Mouse (Mus musculus) forebrain, embryonic 16.5 days (tissue): Measurements from ENCODE around the gene Trpc3. TPM values are rescaled to one million over a fixed set of nuclear protein-coding genes. Genes with fewer than 3 reads are reported as not detected.

Experiments used
- ATAC-seq: fragments of 200-750 bp; cut with Nextera tagmentation; 2 replicates; pipeline ENCODE4 v1.8.0; 2017; ENCODE audit warnings: mild to moderate bottlenecking, moderate library complexity
- H3K27ac ChIP-seq: fragments of 300-500 bp; sonication (generic); 2 replicates; pipeline ENCODE4 v1.5.1; 2014; ENCODE audit warnings: low read length, control low read depth
- H3K27me3 ChIP-seq: fragments of 300-500 bp; sonication (generic); replicated peaks from 2 replicates; pipeline ENCODE4 v1.6.1; 2014; ENCODE audit warnings: low read length; ENCODE audit not compliant: control insufficient read depth, insufficient read depth
- H3K36me3 ChIP-seq: fragments of 300-500 bp; sonication (generic); 2 replicates; pipeline ENCODE4 v1.6.1; 2014; ENCODE audit not compliant: control insufficient read depth, insufficient read depth
- H3K4me1 ChIP-seq: fragments of 300-500 bp; sonication (generic); replicated peaks from 2 replicates; pipeline ENCODE4 v1.6.1; 2014; ENCODE audit warnings: low read length; ENCODE audit not compliant: control insufficient read depth, insufficient read depth
- H3K4me2 ChIP-seq: fragments of 300-500 bp; sonication (generic); 2 replicates; pipeline ENCODE4 v1.6.1; 2014; ENCODE audit warnings: mild to moderate bottlenecking, low read length, control low read depth
- H3K4me3 ChIP-seq: fragments of 300-500 bp; sonication (generic); replicated peaks from 2 replicates; pipeline ENCODE4 v1.5.1; 2014; ENCODE audit warnings: mild to moderate bottlenecking, low read length, control low read depth
- H3K9ac ChIP-seq: fragments of 300-500 bp; sonication (generic); replicated peaks from 2 replicates; pipeline ENCODE4 v1.6.1; 2014; ENCODE audit warnings: low read depth, low read length, control low read depth
- H3K9me3 ChIP-seq: fragments of 300-500 bp; sonication (generic); 2 replicates; pipeline ENCODE4 v1.6.1; 2016; ENCODE audit warnings: low read length; ENCODE audit not compliant: control insufficient read depth
- WGBS: fragments of 180-500 bp; shearing (Covaris S2); extraction: QIAGEN DNeasy Blood & Tissue Kit; methylation state at CpG from one replicate; pipeline ENCODE4 v1.1.7; 2014; 5-methylcytosine and 5-hydroxymethylcytosine counted together
- polyA plus RNA-seq: library from polyadenylated mRNA; unstranded; fragments of >200 nt; fragmentation: Nextera tagmentation; extraction: Ambion mirVana; gene quantifications from 2 replicates; pipeline ENCODE4 v1.2.1, GENCODE M21; 2015

Gene Trpc3
- polyA plus RNA-seq = 2.9 and 3.6 TPM in 2 replicates

- H3K9ac ChIP-seq = peak within 1 kb of the TSS; percentile 73
- under 1% methylated on average over 84 of the region's 91 CpGs for WGBS
These were observed at the start of gene Trpc3 for GRCm38 (mm10) chr3:36689392-36690291. TSS of gene Trpc3 (minus strand) at chr3:36690167.

GRCm38 (mm10) chr3:36738071-36738470, 48.1 kb upstream of the Trpc3 start:
- Histone ChIP-seq H3K9me3 (no peaks in the 10 kb centered on the region), H3K4me3 (no peak overlapping the region), H3K27ac (no peak overlapping the region), H3K4me2 (no peak overlapping the region), H3K27me3 (no peaks in the 10 kb centered on the region), H3K4me1 (no peaks in the 10 kb centered on the region), H3K9ac (no peak overlapping the region), H3K36me3 (no peaks in the 10 kb centered on the region)
- ATAC-seq = no peak
- WGBS = 75% methylated on average over 4 of the region's 4 CpGs

More at GRCm38 (mm10) chr3:36689392-36690291, at the start of gene Trpc3:
- H3K36me3 ChIP-seq = no peaks in the 10 kb centered on the region
- no peaks in the 10 kb centered on the region for H3K9me3 ChIP-seq
- 0 out of 2 replicates have a peak, but pooled peaks cover 3% of the 10 kb centered on the region for H3K27me3 ChIP-seq
- H3K4me3 ChIP-seq = peak within 1 kb of the TSS; percentile 74
- H3K4me2 ChIP-seq = peak within 1 kb of the TSS; percentile 71
- no peak within 1 kb of the TSS for H3K27ac ChIP-seq
- peaks cover 7% of the 10 kb centered on the region; the same call in 1 of the 2 replicates for H3K4me1 ChIP-seq
- ATAC-seq = peak; percentile 96

GRCm38 (mm10) chr3:36733075-36733474, 43.1 kb upstream of the Trpc3 start:
- H3K36me3 ChIP-seq = no peaks in the 10 kb centered on the region
- no peak overlapping the region for H3K27ac ChIP-seq
- no peaks in the 10 kb centered on the region for H3K27me3 ChIP-seq
- ATAC-seq = no peak
- no peaks in the 10 kb centered on the region for H3K9me3 ChIP-seq
- no peak overlapping the region for H3K4me3 ChIP-seq
- no peak overlapping the region for H3K4me2 ChIP-seq
- WGBS = 94% methylated on average over 4 of the region's 4 CpGs
- H3K9ac ChIP-seq = no peak overlapping the region
- no peaks in the 10 kb centered on the region for H3K4me1 ChIP-seq

- H3K4me3 ChIP-seq = no peak overlapping the region
- H3K4me2 ChIP-seq = no peak overlapping the region
- no peak overlapping the region for H3K9ac ChIP-seq
- ATAC-seq = 0 out of 2 replicates have a peak, but pooled peaks have one; percentile 54
- WGBS = 43% methylated on average over 8 of the region's 8 CpGs
- H3K4me1 ChIP-seq = peaks cover 6% of the 10 kb centered on the region
- H3K9me3 ChIP-seq = no peaks in the 10 kb centered on the region
- H3K27me3 ChIP-seq = no peaks in the 10 kb centered on the region
- H3K36me3 ChIP-seq = no peaks in the 10 kb centered on the region
- H3K27ac ChIP-seq = no peak overlapping the region
These were observed 36.6 kb upstream of the Trpc3 start for GRCm38 (mm10) chr3:36726545-36726944.

GRCm38 (mm10) chr3:36721850-36722249, 31.9 kb upstream of the Trpc3 start:
- Histone ChIP-seq H3K4me3 (no peak overlapping the region), H3K9me3 (no peaks in the 10 kb centered on the region), H3K4me2 (no peak overlapping the region), H3K36me3 (no peaks in the 10 kb centered on the region), H3K4me1 (peaks cover 6% of the 10 kb centered on the region), H3K27ac (no peak overlapping the region), H3K27me3 (no peaks in the 10 kb centered on the region), H3K9ac (no peak overlapping the region)
- 59% methylated on average over 3 of the region's 3 CpGs for WGBS
- peak; percentile 69 for ATAC-seq

GRCm38 (mm10) chr3:36709521-36709920, 19.6 kb upstream of the Trpc3 start:
- WGBS = 89% methylated on average over 3 of the region's 3 CpGs
- Histone ChIP-seq H3K9me3 (no peaks in the 10 kb centered on the region), H3K4me3 (no peak overlapping the region), H3K9ac (no peak overlapping the region), H3K4me1 (no peaks in the 10 kb centered on the region), H3K4me2 (no peak overlapping the region), H3K36me3 (no peaks in the 10 kb centered on the region), H3K27me3 (no peaks in the 10 kb centered on the region), H3K27ac (no peak overlapping the region)
- ATAC-seq = no peak

GRCm38 (mm10) chr3:36690292-36690650, 304 bp upstream of the Trpc3 start:
- H3K4me3 ChIP-seq = peak overlapping the region; percentile 74
- no peaks in the 10 kb centered on the region for H3K9me3 ChIP-seq
- H3K4me2 ChIP-seq = peak overlapping the region; percentile 71
- no peaks in the 10 kb centered on the region for H3K36me3 ChIP-seq
- H3K4me1 ChIP-seq = peaks cover 7% of the 10 kb centered on the region; the same call in 1 of the 2 replicates
- H3K9ac ChIP-seq = peak overlapping the region; percentile 73; the same call in 1 of the 2 replicates
- no peak for ATAC-seq
- 0 out of 2 replicates have a peak, but pooled peaks cover 3% of the 10 kb centered on the region for H3K27me3 ChIP-seq
- H3K27ac ChIP-seq = no peak overlapping the region
- WGBS = 8% methylated on average over 7 of the region's 7 CpGs

GRCm38 (mm10) chr3:36688874-36689273, 1.1 kb downstream of the Trpc3 start:
- Histone ChIP-seq H3K9me3 (no peaks in the 10 kb centered on the region), H3K4me1 (peaks cover 7% of the 10 kb centered on the region; the same call in 1 of the 2 replicates), H3K4me3 (peak overlapping the region; percentile 74), H3K9ac (peak overlapping the region; percentile 73), H3K36me3 (no peaks in the 10 kb centered on the region), H3K27ac (no peak overlapping the region), H3K27me3 (0 out of 2 replicates have a peak, but pooled peaks cover 3% of the 10 kb centered on the region), H3K4me2 (peak overlapping the region; percentile 71)
- 2% methylated on average over 21 of the region's 21 CpGs for WGBS
- peak; percentile 54 for ATAC-seq

GRCm38 (mm10) chr3:36675822-36676221, 14.1 kb downstream of the Trpc3 start:
- H3K4me1 ChIP-seq = no peaks in the 10 kb centered on the region
- H3K27ac ChIP-seq = no peak overlapping the region
- no peaks in the 10 kb centered on the region for H3K36me3 ChIP-seq
- H3K9me3 ChIP-seq = no peaks in the 10 kb centered on the region
- H3K9ac ChIP-seq = no peak overlapping the region
- no peak overlapping the region for H3K4me3 ChIP-seq
- ATAC-seq = no peak
- WGBS = 71% methylated on average over 1 of the region's 1 CpGs
- H3K27me3 ChIP-seq = no peaks in the 10 kb centered on the region
- H3K4me2 ChIP-seq = no peak overlapping the region
